Mouse (Mus musculus) mature B cell (primary cell): Measurements from ENCODE around the gene Gpr173.

Source experiments
- in situ Hi-C: fragments of 300-500 bp; cut with MboI; formaldehyde crosslinking; loops from 2 replicates; pipeline ENCODE4 v1.14.3; 2019

The Gpr173 gene

GRCm38 (mm10) chrX:152306224-152306623 lies 62.3 kb downstream of the Gpr173 start:
- in situ Hi-C loops: no loop called here
